Mouse (Mus musculus) MEL (cell line): ENCODE measurements around the gene Mmp15.

ENCODE experiments used
- CHD1 ChIP-seq: IDR thresholded peaks from 2 replicates; pipeline ENCODE4 v1.6.1; 2012; ENCODE audit warnings: low read depth, mild to moderate bottlenecking, inconsistent platforms, low read length, improper control_type of control experiment
- CTCF ChIP-seq, 3 experiments: IDR thresholded peaks in 2 of 3; conservative IDR thresholded peaks in 1 of 3; 2 replicates each; pipeline ENCODE4 v1.5.1; 2011 to 2012; ENCODE audit warnings: low read length in 3 of 3, low read depth in 2 of 3, mild to moderate bottlenecking in 2 of 3, improper control_type of control experiment in 1 of 3, inconsistent platforms in 1 of 3, mixed read lengths in 1 of 3, moderate library complexity in 1 of 3; ENCODE audit not compliant: control insufficient read depth in 1 of 3, insufficient read depth in 1 of 3, poor library complexity in 1 of 3, severe bottlenecking in 1 of 3
- EP300 ChIP-seq, 2 experiments: IDR thresholded peaks; 2 replicates each; pipeline ENCODE4 v1.6.1; 2011; ENCODE audit warnings: improper control_type of control experiment in 2 of 2, low read length in 2 of 2, low read depth in 1 of 2, mild to moderate bottlenecking in 1 of 2
- GATA1 ChIP-seq: IDR thresholded peaks from 2 replicates; pipeline ENCODE4 v1.6.1; 2011; ENCODE audit warnings: low read depth, low read length, improper control_type of control experiment
- HCFC1 ChIP-seq: IDR thresholded peaks from 2 replicates; pipeline ENCODE4 v1.6.1; 2012; ENCODE audit warnings: low read depth, mild to moderate bottlenecking, inconsistent platforms, low read length, improper control_type of control experiment, moderate library complexity
- POLR2A ChIP-seq, 2 experiments: IDR thresholded peaks; 2 replicates each; pipeline ENCODE4 v1.6.1; 2011 to 2012; ENCODE audit warnings: low read length in 2 of 2, mild to moderate bottlenecking in 2 of 2, control low read depth in 1 of 2, improper control_type of control experiment in 1 of 2, low read depth in 1 of 2, moderate library complexity in 1 of 2; ENCODE audit not compliant: control insufficient read depth in 1 of 2, insufficient read depth in 1 of 2, poor library complexity in 1 of 2
- POLR2AphosphoS2 ChIP-seq: IDR thresholded peaks from 2 replicates; pipeline ENCODE4 v1.6.1; 2011; ENCODE audit warnings: low read length, improper control_type of control experiment
- POLR2AphosphoS5 ChIP-seq: IDR thresholded peaks from 2 replicates; pipeline ENCODE4 v1.6.1; 2012; ENCODE audit warnings: low read depth, borderline replicate concordance, mild to moderate bottlenecking, inconsistent platforms, low read length, moderate library complexity, mixed read lengths
- ZC3H11A ChIP-seq: IDR thresholded peaks from 2 replicates; pipeline ENCODE4 v1.6.1; 2012; ENCODE audit warnings: low read depth, mild to moderate bottlenecking, inconsistent platforms, low read length, improper control_type of control experiment
- ZNF384 ChIP-seq: IDR thresholded peaks from 2 replicates; pipeline ENCODE4 v1.6.1; 2012; ENCODE audit warnings: low read depth, mild to moderate bottlenecking, inconsistent platforms, low read length, improper control_type of control experiment

DNA sequence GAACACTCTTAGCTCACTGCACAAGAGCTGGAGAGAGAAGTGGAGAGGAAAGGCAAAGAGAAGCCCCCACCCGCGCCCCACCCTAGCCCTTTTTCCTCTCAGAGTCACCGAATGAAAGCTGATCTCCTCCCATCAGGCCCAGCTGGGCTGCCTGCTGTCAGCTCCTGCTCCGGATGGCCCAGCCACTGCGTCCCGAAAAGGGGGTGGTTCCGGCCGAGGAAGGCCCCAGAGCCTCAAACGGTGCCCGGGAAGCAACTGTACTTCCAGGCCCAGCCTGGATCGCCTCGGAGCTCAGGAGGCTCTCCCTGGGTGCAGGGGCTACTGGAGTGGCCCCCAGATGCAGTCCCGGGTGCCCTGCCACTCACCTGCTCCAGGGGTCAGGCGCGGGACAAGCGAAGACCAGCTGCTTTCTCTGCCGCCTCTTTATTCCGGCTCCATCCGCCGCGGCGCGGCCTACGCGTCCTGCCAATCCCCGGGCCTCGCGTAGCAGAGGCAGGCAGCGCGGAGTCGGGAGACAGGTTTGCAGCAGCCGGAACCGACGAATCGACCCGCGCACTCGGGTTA, 20.8 kb upstream of the Mmp15 start:
- TF ChIP-seq POLR2AphosphoS5 (no peak), CTCF (IDR thresholded peaks at IDR 0.05 in 2 of 3, conservative IDR thresholded peaks at IDR 0.05 in 1 of 3; ENCODE audit: control insufficient read depth in 1 of 3, insufficient read depth in 1 of 3, low read depth in 2 of 3, low read length in 3 of 3, poor library complexity in 1 of 3, severe bottlenecking in 1 of 3) (no peak), POLR2A (IDR thresholded peaks at IDR 0.05; ENCODE audit: control insufficient read depth in 1 of 2, insufficient read depth in 1 of 2, low read depth in 1 of 2, low read length in 2 of 2, poor library complexity in 1 of 2) (no peak), HCFC1 (peak; percentile 57), CHD1 (no peak), EP300 (IDR thresholded peaks at IDR 0.05; ENCODE audit: low read depth in 1 of 2, low read length in 2 of 2) (peak in 1 of 2 experiments; percentile 22; a peak in 1 of 4 replicates), ZC3H11A (no peak), POLR2AphosphoS2 (no peak), ZNF384 (no peak), GATA1 (no peak)
